Mouse (Mus musculus): ENCODE measurements around the gene Ctnna3.

Gene Ctnna3

DNA sequence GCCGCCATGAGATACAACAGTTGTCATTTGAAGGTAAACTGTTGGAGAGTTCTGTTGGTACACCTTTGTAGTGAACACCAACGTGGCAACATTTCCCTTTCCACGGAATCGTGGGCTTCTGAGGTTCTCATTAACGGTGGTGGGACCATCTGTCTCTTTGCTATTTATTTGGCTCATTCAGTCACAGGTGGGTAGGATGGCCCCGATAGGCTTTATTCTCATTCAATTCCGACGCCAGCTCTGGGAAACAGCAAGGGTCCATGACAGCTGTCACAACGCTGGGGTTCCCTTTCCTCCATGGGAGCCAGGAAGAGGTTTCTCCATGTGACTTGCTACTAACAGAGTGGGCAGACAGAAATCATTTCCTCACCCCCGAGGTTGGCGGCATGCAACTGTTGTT lies 612.0 kb downstream of the Ctnna3 start:
- no peak for DNase-seq (ENCODE audit: low read depth, low spot score)
- Histone ChIP-seq H3K36me3 (ENCODE audit: control insufficient read depth, insufficient read depth, low read length, poor library complexity, severe bottlenecking) (no peaks in the 10 kb centered on the region), H3K27me3 (ENCODE audit: control insufficient read depth, insufficient read depth, low read length, poor library complexity, severe bottlenecking) (no peaks in the 10 kb centered on the region)

DNA sequence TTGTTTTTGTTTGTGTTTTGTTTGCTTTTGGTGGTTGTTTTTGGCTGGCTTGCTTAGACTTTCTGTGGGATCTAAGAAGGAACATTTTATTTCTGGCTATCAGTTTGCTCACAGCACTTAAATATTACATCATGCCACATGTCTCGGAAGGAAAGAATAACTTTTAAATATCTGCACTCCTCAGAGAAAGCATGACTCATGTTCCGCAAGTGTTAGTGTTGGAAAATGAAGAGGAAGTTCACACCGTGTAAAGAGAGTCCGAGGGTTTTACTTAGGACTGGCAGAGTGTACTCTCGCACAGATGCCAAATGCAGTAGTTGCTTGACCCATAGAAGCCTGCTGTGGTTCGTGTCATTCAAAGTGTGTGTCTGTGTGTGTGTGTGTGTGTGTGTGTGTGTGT lies 619.3 kb downstream of the Ctnna3 start:
- no peak for DNase-seq (ENCODE audit: low read depth, low spot score)
- Histone ChIP-seq H3K36me3 (ENCODE audit: control insufficient read depth, insufficient read depth, low read length, poor library complexity, severe bottlenecking) (no peaks in the 10 kb centered on the region), H3K27me3 (ENCODE audit: control insufficient read depth, insufficient read depth, low read length, poor library complexity, severe bottlenecking) (no peaks in the 10 kb centered on the region)

DNA sequence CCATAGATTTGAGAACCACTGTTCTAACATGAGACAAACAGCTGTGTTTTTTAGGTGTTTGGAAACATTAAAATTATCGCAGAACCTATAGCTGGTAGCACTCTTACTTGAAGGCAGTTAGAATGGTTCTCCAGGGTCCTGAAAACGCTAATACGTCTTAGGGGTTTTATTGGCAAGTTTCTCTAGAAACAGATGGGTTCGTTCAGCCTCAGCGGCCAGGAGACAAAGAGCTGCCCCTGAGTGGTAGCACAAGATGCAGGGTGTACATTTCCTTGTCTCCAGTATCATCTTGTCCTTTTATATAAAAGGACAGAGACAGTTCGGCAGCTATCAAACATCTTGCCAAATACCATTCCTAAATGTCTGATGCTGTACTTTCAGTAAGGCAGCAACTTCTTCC lies 620.0 kb downstream of the Ctnna3 start:
- no peaks in the 10 kb centered on the region for H3K36me3 ChIP-seq (ENCODE audit: control insufficient read depth, insufficient read depth, low read length, poor library complexity, severe bottlenecking)
- no peaks in the 10 kb centered on the region for H3K27me3 ChIP-seq (ENCODE audit: control insufficient read depth, insufficient read depth, low read length, poor library complexity, severe bottlenecking)
- no peak for DNase-seq (ENCODE audit: low read depth, low spot score)

DNA sequence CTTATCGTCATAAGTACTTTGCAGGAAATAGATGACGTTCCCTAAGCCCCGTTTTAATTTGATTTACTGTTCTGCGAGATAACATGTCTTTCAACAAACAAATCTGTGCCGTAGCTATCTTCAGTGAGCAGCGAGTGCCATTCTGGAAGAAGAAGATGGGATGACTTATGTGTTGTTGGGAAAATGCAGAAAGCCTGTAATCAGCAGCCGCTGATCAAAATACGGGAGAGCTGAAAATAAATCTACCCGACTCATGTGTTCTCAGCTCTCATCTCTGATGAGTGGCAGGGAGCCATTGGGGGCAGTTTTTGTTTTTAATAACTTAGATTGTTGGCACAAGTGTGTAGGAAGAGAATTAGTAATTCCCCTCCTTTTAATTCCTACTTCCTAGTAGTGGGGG lies 633.8 kb downstream of the Ctnna3 start:
- no peaks in the 10 kb centered on the region for H3K27me3 ChIP-seq (ENCODE audit: control insufficient read depth, insufficient read depth, low read length, poor library complexity, severe bottlenecking)
- no peak for DNase-seq (ENCODE audit: low read depth, low spot score)
- no peaks in the 10 kb centered on the region for H3K36me3 ChIP-seq (ENCODE audit: control insufficient read depth, insufficient read depth, low read length, poor library complexity, severe bottlenecking)

DNA sequence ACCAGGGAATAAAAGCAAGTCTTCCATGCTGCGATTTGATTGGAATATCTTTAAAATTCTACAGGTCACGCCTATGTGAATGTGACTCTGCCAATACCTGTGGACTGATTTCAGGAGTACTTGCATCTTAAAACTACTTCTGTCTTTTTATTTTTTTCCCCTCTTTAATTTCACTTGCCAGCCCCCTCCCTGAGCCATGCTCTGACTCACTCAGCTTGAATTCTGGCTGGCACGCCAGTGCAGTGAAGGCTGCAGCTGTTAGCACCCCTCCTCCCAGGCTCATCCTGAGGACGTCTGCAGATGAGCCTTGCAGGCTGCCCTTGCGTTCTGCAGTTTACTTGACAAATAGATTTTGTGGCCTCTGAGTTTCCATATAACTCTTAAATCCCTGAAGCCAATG lies 646.0 kb downstream of the Ctnna3 start:
- Histone ChIP-seq H3K36me3 (ENCODE audit: control insufficient read depth, insufficient read depth, low read length, poor library complexity, severe bottlenecking) (no peaks in the 10 kb centered on the region), H3K27me3 (ENCODE audit: control insufficient read depth, insufficient read depth, low read length, poor library complexity, severe bottlenecking) (no peaks in the 10 kb centered on the region)
- DNase-seq (ENCODE audit: low read depth, low spot score): no peak

DNA sequence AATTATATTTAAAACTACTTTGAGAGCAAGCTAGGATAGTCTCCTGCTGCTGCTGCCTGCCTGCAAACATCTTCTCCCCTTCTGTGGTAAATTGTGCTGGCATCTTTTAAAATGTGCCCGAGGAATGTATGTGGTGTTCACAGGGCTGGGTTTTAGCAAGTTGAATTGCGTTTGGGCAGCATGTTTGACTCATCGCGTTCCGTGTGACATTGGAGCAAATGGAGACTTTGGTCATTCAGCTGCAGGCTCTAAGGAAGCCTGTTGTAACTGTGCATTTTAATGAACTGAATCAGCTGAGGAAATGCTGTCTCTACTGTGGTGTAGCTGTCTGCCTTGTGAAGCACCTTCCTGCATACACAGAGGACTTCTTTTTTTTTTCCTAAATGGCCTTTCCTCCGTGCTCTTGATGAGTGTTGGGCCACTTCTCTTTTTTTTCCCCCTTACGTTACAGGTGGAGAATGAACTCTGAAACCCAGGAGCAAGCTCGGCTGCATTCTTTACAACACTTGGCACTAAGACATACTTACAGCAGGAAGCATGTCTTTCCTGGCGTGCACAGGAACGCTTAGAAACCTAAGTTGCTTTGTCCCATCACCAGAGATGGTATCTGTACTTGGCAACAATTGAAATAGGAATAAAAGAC lies 646.6 kb downstream of the Ctnna3 start:
- H3K27me3 ChIP-seq (ENCODE audit: control insufficient read depth, insufficient read depth, low read length, poor library complexity, severe bottlenecking): no peaks in the 10 kb centered on the region
- DNase-seq (ENCODE audit: low read depth, low spot score): no peak

DNA sequence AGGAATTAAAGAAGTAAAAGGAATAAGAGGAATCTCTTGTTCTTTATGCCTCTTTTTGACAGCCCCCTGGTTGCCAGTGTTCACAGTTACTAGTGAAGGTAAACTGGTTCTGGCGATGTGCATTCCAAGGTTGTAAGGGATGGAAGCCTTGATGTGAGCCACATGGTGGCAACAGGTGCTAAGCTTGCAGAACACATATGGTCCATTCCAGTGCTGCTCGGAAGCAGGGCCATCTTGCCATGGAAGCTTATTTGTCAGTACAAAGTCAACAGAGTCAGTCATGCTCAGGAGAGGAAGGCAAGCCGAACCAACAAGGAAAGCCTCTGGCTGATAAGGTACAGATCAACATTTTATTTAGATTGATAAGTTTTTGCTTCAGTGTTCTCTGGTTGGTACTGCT lies 652.4 kb downstream of the Ctnna3 start:
- DNase-seq (ENCODE audit: low read depth, low spot score): no peak
- no peaks in the 10 kb centered on the region for H3K36me3 ChIP-seq (ENCODE audit: control insufficient read depth, insufficient read depth, low read length, poor library complexity, severe bottlenecking)
- H3K27me3 ChIP-seq (ENCODE audit: control insufficient read depth, insufficient read depth, low read length, poor library complexity, severe bottlenecking): no peaks in the 10 kb centered on the region

More for the DNA sequence above, 646.6 kb downstream of the Ctnna3 start:
- H3K36me3 ChIP-seq (ENCODE audit: control insufficient read depth, insufficient read depth, low read length, poor library complexity, severe bottlenecking): no peaks in the 10 kb centered on the region

DNA sequence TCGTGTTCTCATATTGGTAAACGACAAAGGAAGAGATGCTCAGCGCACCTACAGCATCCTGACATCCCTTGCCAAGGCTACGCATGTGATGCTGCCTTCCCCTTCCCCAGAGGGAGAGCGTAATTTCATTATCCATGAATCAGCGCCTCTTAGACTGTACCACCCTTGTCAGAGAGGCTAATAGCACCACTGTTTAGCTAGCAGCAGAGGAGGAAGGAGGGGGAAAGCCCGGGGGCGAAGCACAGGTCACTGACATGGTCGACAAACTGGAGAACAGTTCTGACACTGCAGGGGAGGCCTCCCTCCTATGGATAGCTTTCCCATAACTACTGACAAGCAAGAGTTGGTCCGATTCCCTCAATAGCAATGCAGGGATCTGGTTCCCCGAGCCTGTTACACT lies 653.9 kb downstream of the Ctnna3 start:
- no peaks in the 10 kb centered on the region for H3K36me3 ChIP-seq (ENCODE audit: control insufficient read depth, insufficient read depth, low read length, poor library complexity, severe bottlenecking)
- DNase-seq (ENCODE audit: low read depth, low spot score): no peak
- H3K27me3 ChIP-seq (ENCODE audit: control insufficient read depth, insufficient read depth, low read length, poor library complexity, severe bottlenecking): no peaks in the 10 kb centered on the region

DNA sequence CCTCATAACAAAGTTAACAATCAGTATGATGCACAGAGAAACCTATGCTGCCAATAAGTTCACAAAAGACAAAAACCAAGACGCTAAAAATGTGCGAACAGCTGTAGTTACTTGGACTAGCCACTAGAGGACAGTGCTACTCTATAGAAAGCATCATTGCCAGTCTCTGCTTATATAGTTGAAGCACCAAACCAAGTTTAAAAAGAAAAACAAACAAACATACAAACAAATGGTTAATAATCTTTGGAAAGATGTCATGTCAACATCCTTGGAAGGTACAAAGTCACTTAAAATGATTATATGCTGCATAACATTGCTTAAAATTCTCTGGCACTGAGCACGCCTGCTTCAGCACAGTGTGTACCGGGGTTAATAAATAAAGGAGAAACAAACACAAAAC lies 654.6 kb downstream of the Ctnna3 start:
- no peak for DNase-seq (ENCODE audit: low read depth, low spot score)
- H3K27me3 ChIP-seq (ENCODE audit: control insufficient read depth, insufficient read depth, low read length, poor library complexity, severe bottlenecking): no peaks in the 10 kb centered on the region
- no peaks in the 10 kb centered on the region for H3K36me3 ChIP-seq (ENCODE audit: control insufficient read depth, insufficient read depth, low read length, poor library complexity, severe bottlenecking)

DNA sequence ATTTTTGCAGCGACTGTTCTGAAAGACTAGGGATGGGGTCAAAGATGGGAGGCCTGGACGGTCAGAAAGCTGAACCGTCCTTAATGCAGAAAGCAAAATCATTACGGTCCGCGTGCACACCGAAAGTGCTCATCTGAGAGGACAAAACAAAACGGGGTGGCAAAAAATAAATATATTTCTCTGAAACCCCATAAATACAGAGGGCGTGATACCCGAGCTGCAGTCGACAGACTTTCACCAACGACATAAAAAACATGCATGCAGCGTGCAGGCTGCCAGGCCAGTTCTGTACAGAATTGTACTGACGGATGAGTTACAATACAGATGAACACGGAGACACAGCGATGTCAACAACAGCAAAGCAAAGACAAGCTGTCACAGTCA lies 656.3 kb downstream of the Ctnna3 start:
- no peak for DNase-seq (ENCODE audit: low read depth, low spot score)
- Histone ChIP-seq H3K36me3 (ENCODE audit: control insufficient read depth, insufficient read depth, low read length, poor library complexity, severe bottlenecking) (no peaks in the 10 kb centered on the region), H3K27me3 (ENCODE audit: control insufficient read depth, insufficient read depth, low read length, poor library complexity, severe bottlenecking) (no peaks in the 10 kb centered on the region)

DNA sequence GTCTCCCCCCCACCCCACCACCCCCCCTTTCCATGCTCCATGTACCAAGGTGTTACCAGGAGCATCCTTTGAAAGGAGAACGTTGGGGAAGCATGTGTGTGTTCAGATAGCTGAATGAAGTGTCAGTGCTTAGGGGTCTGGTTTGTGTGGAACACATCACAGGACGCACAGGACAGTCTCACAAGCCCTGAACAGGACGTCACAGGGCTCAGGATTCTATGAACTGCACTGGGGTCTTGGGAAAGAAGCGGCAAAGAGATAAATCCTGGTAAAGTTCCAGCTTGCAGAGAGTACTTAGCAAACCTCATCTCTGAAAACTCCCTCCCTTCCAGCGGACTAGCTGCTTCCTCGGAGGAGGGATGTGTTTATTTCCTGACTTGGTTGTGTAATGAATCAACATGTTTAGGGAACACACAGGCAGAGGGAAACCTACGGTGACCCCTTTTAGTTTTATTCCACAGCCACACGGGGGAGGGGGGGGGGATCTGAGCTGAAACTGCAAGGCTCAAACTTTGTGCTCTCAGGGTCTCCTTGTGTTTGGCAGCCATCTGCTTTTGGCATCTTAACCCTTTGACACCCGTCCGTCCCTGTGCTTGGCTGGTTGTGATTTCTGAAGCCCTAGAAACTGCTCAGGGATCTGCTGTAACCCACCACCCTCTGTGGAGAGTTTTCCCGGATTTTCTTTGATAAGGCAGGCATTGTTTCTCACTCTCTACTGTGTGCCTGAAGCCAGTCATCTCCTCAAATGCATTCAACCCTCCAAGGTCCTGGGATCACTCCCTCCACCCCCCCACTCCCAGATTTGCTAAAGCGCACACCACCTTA lies 656.9 kb downstream of the Ctnna3 start:
- DNase-seq (ENCODE audit: low read depth, low spot score): no peak
- no peaks in the 10 kb centered on the region for H3K36me3 ChIP-seq (ENCODE audit: control insufficient read depth, insufficient read depth, low read length, poor library complexity, severe bottlenecking)

DNA sequence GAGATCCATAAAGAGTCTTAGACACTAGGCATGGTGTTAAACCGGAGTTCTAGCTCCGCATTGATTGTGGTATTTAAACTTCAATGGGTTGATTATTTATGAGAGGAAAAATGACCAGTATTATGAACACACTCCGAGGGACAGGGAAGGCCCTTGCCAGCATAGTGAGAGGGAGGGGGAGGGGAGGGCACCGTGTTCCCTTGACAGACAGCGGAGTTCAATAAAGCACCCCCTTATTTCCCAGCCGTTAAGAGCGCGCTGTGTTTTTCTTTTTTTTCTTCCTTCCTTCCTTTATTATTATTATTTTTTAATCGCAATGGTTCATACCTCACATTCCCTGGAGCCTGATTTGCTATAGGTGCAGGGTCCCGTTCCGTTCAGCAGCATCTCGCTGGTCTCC lies 657.6 kb downstream of the Ctnna3 start:
- DNase-seq (ENCODE audit: low read depth, low spot score): no peak
- H3K27me3 ChIP-seq (ENCODE audit: control insufficient read depth, insufficient read depth, low read length, poor library complexity, severe bottlenecking): no peaks in the 10 kb centered on the region
- no peaks in the 10 kb centered on the region for H3K36me3 ChIP-seq (ENCODE audit: control insufficient read depth, insufficient read depth, low read length, poor library complexity, severe bottlenecking)

More for the DNA sequence above, 656.9 kb downstream of the Ctnna3 start:
- no peaks in the 10 kb centered on the region for H3K27me3 ChIP-seq (ENCODE audit: control insufficient read depth, insufficient read depth, low read length, poor library complexity, severe bottlenecking)

DNA sequence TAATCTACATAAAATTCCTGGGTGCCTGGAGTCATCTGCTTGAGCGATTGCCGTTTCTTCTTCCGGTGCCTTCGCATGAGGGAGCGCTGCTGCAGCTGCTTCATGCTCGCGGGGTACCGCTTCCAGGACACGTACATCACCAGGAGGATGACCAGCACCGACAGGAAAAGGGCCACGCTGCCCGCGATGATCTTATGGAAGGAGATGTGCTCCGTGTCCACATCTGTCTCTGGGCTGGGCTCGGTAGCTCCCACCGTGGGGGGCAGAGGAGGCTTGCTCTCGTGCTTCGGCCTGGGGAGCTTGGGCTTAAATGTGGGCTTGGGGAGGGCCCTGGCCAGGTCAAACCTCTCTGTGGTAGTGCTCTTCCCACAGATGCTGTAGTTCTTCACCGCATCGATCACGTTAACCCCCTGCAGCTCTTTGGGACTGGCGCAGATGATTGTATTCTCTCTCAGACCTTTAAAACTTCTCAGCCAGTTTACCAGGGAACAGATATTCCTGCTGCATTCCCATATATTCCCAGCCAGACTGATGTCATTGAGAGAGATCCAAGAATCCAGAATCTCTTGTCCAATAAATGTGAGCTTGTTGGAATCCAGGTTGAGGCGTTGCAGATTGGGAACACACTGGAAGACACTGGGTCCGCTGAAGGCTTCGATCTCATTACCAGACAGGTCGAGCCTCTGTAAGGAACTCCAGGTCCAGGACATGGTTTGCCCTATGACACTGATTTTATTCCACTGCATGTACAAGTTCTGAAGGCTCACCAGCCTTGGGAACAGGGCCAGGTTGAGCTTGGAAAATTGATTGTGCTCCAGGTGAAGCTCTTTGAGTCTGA lies 658.3 kb downstream of the Ctnna3 start:
- DNase-seq (ENCODE audit: low read depth, low spot score): no peak
- Histone ChIP-seq H3K36me3 (ENCODE audit: control insufficient read depth, insufficient read depth, low read length, poor library complexity, severe bottlenecking) (no peaks in the 10 kb centered on the region), H3K27me3 (ENCODE audit: control insufficient read depth, insufficient read depth, low read length, poor library complexity, severe bottlenecking) (no peaks in the 10 kb centered on the region)

DNA sequence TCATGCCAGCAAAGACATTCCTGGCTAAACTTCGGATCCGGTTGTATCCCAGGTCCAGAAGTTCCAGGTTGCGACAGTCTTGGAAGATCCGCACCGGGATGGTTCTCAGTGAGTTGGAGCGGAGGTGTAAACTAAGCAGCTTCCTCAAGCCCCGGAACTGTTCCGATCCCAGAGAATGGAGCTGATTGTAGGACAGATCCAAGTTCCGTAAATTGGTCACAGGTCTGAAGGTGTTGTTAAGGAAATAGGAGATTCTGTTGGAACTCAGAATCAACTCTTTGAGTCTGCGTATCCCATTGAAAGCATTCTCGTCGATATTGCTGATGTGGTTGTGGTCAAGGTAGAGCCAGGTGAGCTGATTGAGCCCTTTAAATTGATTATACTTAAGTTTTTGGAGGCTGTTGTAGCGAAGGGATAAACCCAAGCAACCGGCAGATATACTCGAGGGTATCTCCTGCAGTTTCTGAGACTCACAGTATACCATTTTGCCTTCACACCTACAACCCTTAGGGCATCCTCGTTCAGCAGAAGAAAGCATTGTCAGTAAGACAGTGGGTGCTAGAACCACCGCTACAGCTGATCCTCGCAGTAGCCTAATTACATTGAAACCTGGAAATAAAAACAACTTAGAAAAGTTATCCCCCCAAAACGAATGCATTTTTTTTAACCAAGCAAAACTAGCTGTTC lies 659.0 kb downstream of the Ctnna3 start:
- DNase-seq (ENCODE audit: low read depth, low spot score): no peak
- H3K27me3 ChIP-seq (ENCODE audit: control insufficient read depth, insufficient read depth, low read length, poor library complexity, severe bottlenecking): no peaks in the 10 kb centered on the region
- H3K36me3 ChIP-seq (ENCODE audit: control insufficient read depth, insufficient read depth, low read length, poor library complexity, severe bottlenecking): no peaks in the 10 kb centered on the region
